Mouse (Mus musculus) forebrain, embryonic 15.5 days (tissue): ENCODE results near the gene Gkn1. TPM values are rescaled to one million over a fixed set of nuclear protein-coding genes. Genes with fewer than 3 reads are reported as not detected.
A peak's percentile ranks its signal among the peaks of the same experiment; 100 is the strongest.

ENCODE experiments used
- ATAC-seq: fragments of 200-750 bp; cut with Nextera tagmentation; replicated peaks from 2 replicates; pipeline ENCODE4 v1.8.0; 2017; ENCODE audit warnings: mild to moderate bottlenecking, moderate TSS enrichment, moderate library complexity
- H3K27ac ChIP-seq: fragments of 300-500 bp; sonication (generic); replicated peaks from 2 replicates; pipeline ENCODE4 v1.5.1; 2015; ENCODE audit warnings: mild to moderate bottlenecking, inconsistent platforms
- H3K27me3 ChIP-seq: fragments of 300-500 bp; sonication (generic); 2 replicates; pipeline ENCODE4 v1.6.1; 2015; ENCODE audit warnings: inconsistent platforms
- H3K36me3 ChIP-seq: fragments of 300-500 bp; sonication (generic); 2 replicates; pipeline ENCODE4 v1.6.1; 2015; ENCODE audit warnings: mild to moderate bottlenecking, inconsistent platforms
- H3K4me1 ChIP-seq: fragments of 300-500 bp; sonication (generic); 2 replicates; pipeline ENCODE4 v1.6.1; 2015; ENCODE audit warnings: inconsistent platforms
- H3K4me2 ChIP-seq: fragments of 300-500 bp; sonication (generic); replicated peaks from 2 replicates; pipeline ENCODE4 v1.6.1; 2015; ENCODE audit warnings: mild to moderate bottlenecking, inconsistent platforms
- H3K4me3 ChIP-seq: fragments of 300-500 bp; sonication (generic); 2 replicates; pipeline ENCODE4 v1.5.1; 2015; ENCODE audit warnings: mild to moderate bottlenecking, inconsistent platforms
- H3K9ac ChIP-seq: fragments of 300-500 bp; sonication (generic); replicated peaks from 2 replicates; pipeline ENCODE4 v1.6.1; 2015; ENCODE audit warnings: mild to moderate bottlenecking, inconsistent platforms
- H3K9me3 ChIP-seq: fragments of 300-500 bp; sonication (generic); 2 replicates; pipeline ENCODE4 v1.6.1; 2016; ENCODE audit warnings: inconsistent platforms
- WGBS: fragments of 180-500 bp; shearing (Covaris S2); methylation state at CpG from one replicate; pipeline ENCODE4 v1.1.7; 2015; ENCODE audit warnings: mixed read lengths; 5-methylcytosine and 5-hydroxymethylcytosine counted together
- polyA plus RNA-seq: library from polyadenylated mRNA; unstranded; fragments of >200 nt; fragmentation: Nextera tagmentation; extraction: Ambion mirVana; gene quantifications from 2 replicates; pipeline ENCODE4 v1.2.1, GENCODE M21; 2015

Gkn1 gene
- not detected in 2 replicates for polyA plus RNA-seq

- H3K9me3 ChIP-seq: no peaks in the 10 kb centered on the region
- H3K9ac ChIP-seq: no peak within 1 kb of the TSS
- no peaks in the 10 kb centered on the region for H3K27me3 ChIP-seq
- H3K4me1 ChIP-seq: no peaks in the 10 kb centered on the region
- no peak within 1 kb of the TSS for H3K4me3 ChIP-seq
- no peaks in the 10 kb centered on the region for H3K36me3 ChIP-seq
- H3K4me2 ChIP-seq: no peak within 1 kb of the TSS
- no peak for ATAC-seq
- 92% methylated on average over 8 of the region's 8 CpGs for WGBS
- H3K27ac ChIP-seq: no peak within 1 kb of the TSS
These were observed at the start of gene Gkn1 for GRCm38 (mm10) chr6:87350829-87351228. Gene Gkn1 (minus strand): TSS chr6:87350942.

GRCm38 (mm10) chr6:87399886-87400566 lies 49.3 kb upstream of the Gkn1 start:
- WGBS: 64% methylated on average over 4 of the region's 4 CpGs

GRCm38 (mm10) chr6:87399137-87399536 lies 48.4 kb upstream of the Gkn1 start:
- no peak overlapping the region for H3K9ac ChIP-seq
- H3K27me3 ChIP-seq: no peaks in the 10 kb centered on the region
- H3K27ac ChIP-seq: no peak overlapping the region
- ATAC-seq: no peak
- H3K36me3 ChIP-seq: no peaks in the 10 kb centered on the region
- H3K9me3 ChIP-seq: no peaks in the 10 kb centered on the region
- H3K4me3 ChIP-seq: no peak overlapping the region
- under 1% methylated on average over 5 of the region's 5 CpGs for WGBS
- H3K4me1 ChIP-seq: no peaks in the 10 kb centered on the region
- H3K4me2 ChIP-seq: no peak overlapping the region

More at GRCm38 (mm10) chr6:87399886-87400566, 49.3 kb upstream of the Gkn1 start:
- no peak overlapping the region for H3K4me3 ChIP-seq
- no peak overlapping the region for H3K27ac ChIP-seq
- no peaks in the 10 kb centered on the region for H3K4me1 ChIP-seq
- H3K9me3 ChIP-seq: no peaks in the 10 kb centered on the region
- no peak overlapping the region for H3K9ac ChIP-seq
- ATAC-seq: no peak
- no peak overlapping the region for H3K4me2 ChIP-seq
- no peaks in the 10 kb centered on the region for H3K27me3 ChIP-seq
- no peaks in the 10 kb centered on the region for H3K36me3 ChIP-seq

GRCm38 (mm10) chr6:87394783-87395182 lies 44.0 kb upstream of the Gkn1 start:
- no peak overlapping the region for H3K4me2 ChIP-seq
- H3K4me1 ChIP-seq: no peaks in the 10 kb centered on the region
- no peaks in the 10 kb centered on the region for H3K27me3 ChIP-seq
- WGBS: 88% methylated on average over 9 of the region's 9 CpGs
- no peak overlapping the region for H3K9ac ChIP-seq
- H3K36me3 ChIP-seq: no peaks in the 10 kb centered on the region
- no peak overlapping the region for H3K4me3 ChIP-seq
- H3K9me3 ChIP-seq: no peaks in the 10 kb centered on the region
- no peak overlapping the region for H3K27ac ChIP-seq
- no peak for ATAC-seq

GRCm38 (mm10) chr6:87393466-87394205 lies 42.9 kb upstream of the Gkn1 start:
- Histone ChIP-seq H3K27ac (no peak overlapping the region), H3K9me3 (no peaks in the 10 kb centered on the region), H3K4me2 (no peak overlapping the region), H3K36me3 (no peaks in the 10 kb centered on the region), H3K9ac (no peak overlapping the region), H3K4me1 (no peaks in the 10 kb centered on the region), H3K4me3 (no peak overlapping the region), H3K27me3 (no peaks in the 10 kb centered on the region)
- 69% methylated on average over 8 of the region's 8 CpGs for WGBS
- no peak for ATAC-seq

GRCm38 (mm10) chr6:87389455-87389989 lies 38.8 kb upstream of the Gkn1 start:
- H3K9me3 ChIP-seq: no peaks in the 10 kb centered on the region
- no peaks in the 10 kb centered on the region for H3K36me3 ChIP-seq
- H3K27ac ChIP-seq: no peak overlapping the region
- 45% methylated on average over 5 of the region's 5 CpGs for WGBS
- no peak for ATAC-seq
- no peak overlapping the region for H3K9ac ChIP-seq
- 0 out of 2 replicates have a peak, but pooled peaks cover 2% of the 10 kb centered on the region for H3K4me1 ChIP-seq
- no peak overlapping the region for H3K4me3 ChIP-seq
- H3K4me2 ChIP-seq: no peak overlapping the region
- H3K27me3 ChIP-seq: no peaks in the 10 kb centered on the region

- Histone ChIP-seq H3K4me3 (no peak within 1 kb of the TSS), H3K27me3 (no peaks in the 10 kb centered on the region), H3K9ac (no peak within 1 kb of the TSS), H3K4me1 (peaks cover 9% of the 10 kb centered on the region; the same call in 1 of the 2 replicates), H3K4me2 (no peak within 1 kb of the TSS), H3K36me3 (no peaks in the 10 kb centered on the region), H3K27ac (no peak within 1 kb of the TSS), H3K9me3 (no peaks in the 10 kb centered on the region)
- WGBS: 59% methylated on average over 7 of the region's 7 CpGs
- ATAC-seq: no peak
These were observed 38.1 kb upstream of the Gkn1 start, which contains the start of gene Gkn3 for GRCm38 (mm10) chr6:87388877-87389276. Gene Gkn3 (minus strand): TSS chr6:87388935.

GRCm38 (mm10) chr6:87386681-87387080 lies 35.9 kb upstream of the Gkn1 start:
- H3K9me3 ChIP-seq: no peaks in the 10 kb centered on the region
- no peak for ATAC-seq
- no peaks in the 10 kb centered on the region for H3K27me3 ChIP-seq

GRCm38 (mm10) chr6:87386203-87386602 lies 35.5 kb upstream of the Gkn1 start:
- no peaks in the 10 kb centered on the region for H3K36me3 ChIP-seq
- no peak overlapping the region for H3K27ac ChIP-seq
- WGBS: 14% methylated on average over 7 of the region's 7 CpGs
- H3K4me1 ChIP-seq: peaks cover 9% of the 10 kb centered on the region; the same call in 1 of the 2 replicates
- H3K9ac ChIP-seq: no peak overlapping the region
- ATAC-seq: no peak
- H3K4me3 ChIP-seq: no peak overlapping the region
- no peaks in the 10 kb centered on the region for H3K9me3 ChIP-seq
- H3K4me2 ChIP-seq: no peak overlapping the region
- H3K27me3 ChIP-seq: no peaks in the 10 kb centered on the region

More at GRCm38 (mm10) chr6:87386681-87387080, 35.9 kb upstream of the Gkn1 start:
- Histone ChIP-seq H3K4me2 (no peak overlapping the region), H3K9ac (no peak overlapping the region), H3K27ac (no peak overlapping the region), H3K4me3 (no peak overlapping the region), H3K36me3 (no peaks in the 10 kb centered on the region), H3K4me1 (peaks cover 9% of the 10 kb centered on the region; the same call in 1 of the 2 replicates)
- 82% methylated on average over 10 of the region's 10 CpGs for WGBS

GRCm38 (mm10) chr6:87384761-87385160 lies 34.0 kb upstream of the Gkn1 start:
- WGBS: 57% methylated on average over 6 of the region's 6 CpGs
- no peak overlapping the region for H3K9ac ChIP-seq
- H3K27ac ChIP-seq: no peak overlapping the region
- no peaks in the 10 kb centered on the region for H3K36me3 ChIP-seq
- H3K4me1 ChIP-seq: peaks cover 9% of the 10 kb centered on the region; the same call in 1 of the 2 replicates
- 0 out of 2 replicates have a peak overlapping the region, but pooled peaks have one; percentile 52 for H3K4me2 ChIP-seq
- H3K4me3 ChIP-seq: no peak overlapping the region
- no peaks in the 10 kb centered on the region for H3K9me3 ChIP-seq
- no peaks in the 10 kb centered on the region for H3K27me3 ChIP-seq
- ATAC-seq: no peak

- peak overlapping the region; percentile 27; the same call in 1 of the 2 replicates for H3K9ac ChIP-seq
- 6% methylated on average over 24 of the region's 24 CpGs for WGBS
- no peaks in the 10 kb centered on the region for H3K27me3 ChIP-seq
- H3K4me1 ChIP-seq: peaks cover 9% of the 10 kb centered on the region; the same call in 1 of the 2 replicates
- peak; percentile 64 for ATAC-seq
- H3K36me3 ChIP-seq: no peaks in the 10 kb centered on the region
- H3K4me2 ChIP-seq: peak overlapping the region; percentile 52
- H3K4me3 ChIP-seq: peak overlapping the region; percentile 38
- no peaks in the 10 kb centered on the region for H3K9me3 ChIP-seq
- no peak overlapping the region for H3K27ac ChIP-seq
These were observed 33.4 kb upstream of the Gkn1 start for GRCm38 (mm10) chr6:87383926-87384691.
